Mouse (Mus musculus): ENCODE measurements at regions not wholly inside any gene's neighbourhood (a gene's known extent, or its start where the extent isn't known, plus 50 kb on each side); places are given as distances from the start of the nearest gene placed in this dataset.
"Not testable (repeated sequence)": the region's sequence is repeated elsewhere in the genome, so short reads cannot be mapped to it uniquely, and the experiment has no call there.

GRCm38 (mm10) chr11:56505068-56505467, 464.3 kb upstream of the Nmur2 start:
- peak; percentile 75 for DNase-seq (ENCODE audit: low read depth)

GRCm38 (mm10) chr11:56514941-56515340, 474.1 kb upstream of the Nmur2 start:
- no peak for DNase-seq (ENCODE audit: low read depth)

GRCm38 (mm10) chr11:56518486-56518885, 477.7 kb upstream of the Nmur2 start:
- DNase-seq (ENCODE audit: low read depth), result peak; percentile 69

- peak; percentile 58 for DNase-seq (ENCODE audit: low read depth)
These were observed 460.5 kb upstream of the Gria1 start for GRCm38 (mm10) chr11:56550736-56551135.

- no peak for DNase-seq (ENCODE audit: low read depth)
These were observed 454.9 kb upstream of the Gria1 start for GRCm38 (mm10) chr11:56556332-56556731.

GRCm38 (mm10) chr11:56580028-56580427, 431.2 kb upstream of the Gria1 start:
- DNase-seq (ENCODE audit: low read depth), result peak; percentile 17

GRCm38 (mm10) chr11:56583054-56583453, 428.1 kb upstream of the Gria1 start:
- DNase-seq (ENCODE audit: low read depth), result no peak

GRCm38 (mm10) chr11:56593435-56593834, 417.8 kb upstream of the Gria1 start:
- not testable (repeated sequence) for DNase-seq (ENCODE audit: low read depth)

GRCm38 (mm10) chr11:56603742-56604141, 407.4 kb upstream of the Gria1 start:
- peak; percentile 57 for DNase-seq (ENCODE audit: low read depth)

- DNase-seq (ENCODE audit: low read depth), result no peak
These were observed 383.5 kb upstream of the Gria1 start for GRCm38 (mm10) chr11:56627659-56628058.

- no peak for DNase-seq (ENCODE audit: low read depth)
These were observed 377.7 kb upstream of the Gria1 start for GRCm38 (mm10) chr11:56633445-56633844.

GRCm38 (mm10) chr11:56636606-56637226, 374.5 kb upstream of the Gria1 start:
- no peak for DNase-seq (ENCODE audit: low read depth)

- no peak for DNase-seq (ENCODE audit: low read depth)
These were observed 369.5 kb upstream of the Gria1 start for GRCm38 (mm10) chr11:56641716-56642115.

Measured in NIH3T3 (cell line).